ENCODE assay signal across 8 mouse cellular contexts in the genomic region with DNA sequence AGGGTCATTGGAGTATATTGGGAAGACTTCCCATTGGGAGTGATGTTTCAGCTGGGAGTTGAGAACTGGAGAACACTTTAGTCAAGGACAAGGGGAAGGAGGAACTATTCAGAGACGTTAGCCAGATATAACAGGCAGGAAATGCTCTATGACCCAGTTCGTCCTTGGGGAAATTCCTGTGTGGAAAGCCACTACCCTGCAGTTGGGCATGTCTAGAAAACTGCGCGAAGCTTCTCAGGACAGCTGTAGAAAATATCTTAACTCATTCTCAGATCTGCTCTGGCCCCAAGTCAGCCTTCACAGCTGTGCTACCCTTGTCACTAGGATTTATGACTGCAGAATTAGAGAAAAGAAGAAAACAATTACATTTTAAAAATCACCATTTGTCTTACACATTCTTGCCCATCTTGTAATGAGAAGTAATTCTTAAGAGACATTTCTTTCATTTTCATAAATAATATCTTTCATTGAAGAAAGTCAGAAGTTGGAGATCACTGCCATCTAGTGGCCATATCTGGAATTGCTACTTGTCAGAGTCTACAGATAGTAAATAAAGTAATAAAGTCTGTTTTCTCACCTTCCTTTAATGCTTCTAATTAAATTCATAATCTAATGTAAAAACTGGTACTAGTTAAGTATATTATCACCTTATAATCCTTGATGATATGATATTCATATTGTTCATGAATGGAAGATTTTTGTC. TPM values are rescaled to one million over a fixed set of nuclear protein-coding genes. Genes with fewer than 3 reads are reported as not detected.
DNase-seq lines count a peak whose midpoint lies in the region; ATAC-seq and TF ChIP-seq lines count a peak whose summit lies in the region.

No protein-coding gene starts in this region.

- peak overlapping the region; percentile 30; the same call in 1 of the 2 replicates for H3K4me2 ChIP-seq in lung, postnatal 0 days (replicated peaks; ENCODE audit: low read depth, low read length)

- TF ChIP-seq EP300 in lung, postnatal 0 days (IDR thresholded peaks at IDR 0.05) = no peak

- no peaks in the 10 kb centered on the region for H3K36me3 ChIP-seq in lung, postnatal 0 days (ENCODE audit: insufficient read depth, low read length)

- ATAC-seq in common myeloid progenitor, adult 5-6 weeks (replicated peaks; ENCODE audit: low read depth, poor library complexity, severe bottlenecking) = peak; percentile 52; the same call in 1 of the 2 replicates
- peak; percentile 43 for ATAC-seq in inflammation-experienced regulatory T-cells, adult 6 months
- ATAC-seq in lung, postnatal 0 days = peak; percentile 16; the same call in 1 of the 2 replicates

- 20% methylated on average over 4 of the region's 4 CpGs for WGBS in lung, postnatal 0 days

- no peak overlapping the region for H3K27ac ChIP-seq in lung, postnatal 0 days (ENCODE audit: low read length)

- no peaks in the 10 kb centered on the region for H3K4me1 ChIP-seq in lung, postnatal 0 days (ENCODE audit: insufficient read depth, low read depth, low read length)

- no peak overlapping the region for H3K4me3 ChIP-seq in lung, postnatal 0 days (ENCODE audit: low read depth, low read length)

- no peaks in the 10 kb centered on the region for H3K27me3 ChIP-seq in lung, postnatal 0 days (replicated peaks; ENCODE audit: insufficient read depth, low read length)

- H3K9me3 ChIP-seq in lung, postnatal 0 days (ENCODE audit: low read length) = no peaks in the 10 kb centered on the region

- no peak overlapping the region for H3K9ac ChIP-seq in lung, postnatal 0 days (replicated peaks; ENCODE audit: low read depth)

- TF ChIP-seq CTCF in lung, postnatal 0 days (IDR thresholded peaks at IDR 0.05) = peak; percentile 71

- DNase-seq in cerebellum, adult 18-20 months = peak; percentile 22 to 49
- no peak for DNase-seq in cerebellum, adult 11-12 months
- peak; percentile 1 for DNase-seq in right cerebral cortex, adult 18-20 months
- no peak for DNase-seq in right cerebral cortex, postnatal 36 days (ENCODE audit: low spot score in 2 of 2)
- DNase-seq in lung, postnatal 0 days (ENCODE audit: low spot score) = peak; percentile 53
- DNase-seq in testis, postnatal 14 days (ENCODE audit: low spot score) = peak; percentile 14

RNA-seq across cellular contexts. Expression of gene Nxf2, which starts 51.2 kb away (rescaled TPM):
- 0.37 and 2.1 TPM in 2 replicates for total RNA-seq in common myeloid progenitor, adult 5-6 weeks (2017)
- polyA plus RNA-seq in inflammation-experienced regulatory T-cells, adult 6 months (2017; shearing (Covaris generic)) = under 1 TPM; 0.24 to 0.55 (median 0.49) TPM
- 0.27 and 0.31 TPM in 2 replicates for polyA plus RNA-seq in lung, postnatal 0 days (2015; fragmentation: Nextera tagmentation; extraction: Ambion mirVana)

Comparison
In these comparisons a context has a peak if more than half of its experiments do, and no peak if none do; other contexts are left out.
1. DNase-seq: peak in cerebellum, adult 18-20 months (2 of 2), right cerebral cortex, adult 18-20 months (single experiment), lung, postnatal 0 days (single experiment) and testis, postnatal 14 days (single experiment); none in cerebellum, adult 11-12 months (single experiment) and right cerebral cortex, postnatal 36 days (0 of 2).
2. Peak in every context shown above with its lines, with median percentiles within 50 percentile points of each other: ATAC-seq.